17 mouse cellular contexts compared by ENCODE assay signal in genomic region chr7:114041349-114041748, GRCm38 (mm10).
"Had no signal": no experiment of that assay in that cellular context is flagged by ENCODE, and none has a peak within 500 bp of the region (broad histone marks: within the 10 kb centered on the region; RNA-seq: fewer than 3 reads in every experiment).

No protein-coding gene starts in this region.

- H3K36me3 ChIP-seq: lung, embryonic 15.5 days; midbrain, embryonic 15.5 days; stomach, embryonic 15.5 days had no signal

- H3K27ac ChIP-seq: lung, embryonic 15.5 days; macrophage; midbrain, embryonic 13.5 days; midbrain, embryonic 15.5 days; neural tube, embryonic 12.5 days; stomach, embryonic 15.5 days; stomach, postnatal 0 days had no signal

- H3K9me3 ChIP-seq: lung, embryonic 15.5 days; megakaryocyte, embryonic 14.5 days; midbrain, embryonic 13.5 days; midbrain, embryonic 15.5 days; neural tube, embryonic 12.5 days; stomach, embryonic 15.5 days had no signal

- H3K4me3 ChIP-seq: lung, embryonic 15.5 days; megakaryocyte, embryonic 14.5 days; midbrain, embryonic 13.5 days; midbrain, embryonic 15.5 days; neural tube, embryonic 12.5 days; stomach, embryonic 15.5 days had no signal

- H3K27me3 ChIP-seq: lung, embryonic 15.5 days; midbrain, embryonic 13.5 days; midbrain, embryonic 15.5 days; neural tube, embryonic 12.5 days; stomach, embryonic 15.5 days had no signal

- ATAC-seq: lung, postnatal 0 days; midbrain, embryonic 13.5 days; midbrain, embryonic 15.5 days had no signal

- H3K4me1 ChIP-seq: neural tube, embryonic 12.5 days; stomach, embryonic 15.5 days had no signal

- H3K9ac ChIP-seq: lung, embryonic 15.5 days; midbrain, embryonic 13.5 days; midbrain, embryonic 15.5 days; neural tube, embryonic 12.5 days; stomach, embryonic 15.5 days had no signal

- DNase-seq: lung, adult 2 months; lung, postnatal 14 days; lung, postnatal 36 days; right cerebral cortex, postnatal 14 days; thymus, adult 2 months; thymus, postnatal 25 days; thymus, postnatal 4 days had no signal

- H3K4me2 ChIP-seq: lung, embryonic 15.5 days; midbrain, embryonic 11.5 days; midbrain, embryonic 13.5 days; midbrain, embryonic 15.5 days; neural tube, embryonic 12.5 days; stomach, embryonic 15.5 days had no signal
